Comparison of ENCODE assay signal across 9 mouse cellular contexts in genomic region chr11:100394353-100395074, GRCm38 (mm10). TPM values are rescaled to one million over a fixed set of nuclear protein-coding genes. Genes with fewer than 3 reads are reported as not detected.
DNase-seq lines count a peak whose midpoint lies in the region; ATAC-seq and TF ChIP-seq lines count a peak whose summit lies in the region.
"Had no signal": no experiment of that assay in that cellular context is flagged by ENCODE, and none has a peak within 500 bp of the region (broad histone marks: within the 10 kb centered on the region; RNA-seq: fewer than 3 reads in every experiment).

No protein-coding gene starts in this region.

- 0 out of 2 replicates have a peak overlapping the region, but pooled peaks have one; percentile 66 for H3K4me2 ChIP-seq in forebrain, embryonic 13.5 days
- H3K4me2 ChIP-seq in forebrain, embryonic 11.5 days (ENCODE audit: low read depth, low read length, severe bottlenecking): no peak overlapping the region
- peak overlapping the region; percentile 78 for H3K4me2 ChIP-seq in myocyte (ENCODE audit: low read depth)

- H3K36me3 ChIP-seq in forebrain, embryonic 13.5 days (ENCODE audit: poor library complexity, severe bottlenecking): no peaks in the 10 kb centered on the region
- no peaks in the 10 kb centered on the region for H3K36me3 ChIP-seq in forebrain, embryonic 11.5 days (ENCODE audit: control insufficient read depth, insufficient read depth, low read length)
- H3K36me3 ChIP-seq in myocyte (ENCODE audit: control insufficient read depth, insufficient read depth): no peaks in the 10 kb centered on the region

- no peak overlapping the region for H3K27ac ChIP-seq in forebrain, embryonic 13.5 days
- H3K27ac ChIP-seq in forebrain, embryonic 11.5 days (ENCODE audit: low read depth, low read length): no peak overlapping the region

- H3K4me3 ChIP-seq in forebrain, embryonic 13.5 days: no peak overlapping the region
- H3K4me3 ChIP-seq in forebrain, embryonic 11.5 days (ENCODE audit: low read depth, low read length): no peak overlapping the region
- peak overlapping the region; percentile 97 for H3K4me3 ChIP-seq in lung, adult 2 months (replicated peaks; ENCODE audit: extremely low read depth, low read depth, low read length)
- peak overlapping the region; percentile 77 for H3K4me3 ChIP-seq in myocyte

- no peak for TF ChIP-seq CTCF in lung, adult 2 months (IDR thresholded peaks at IDR 0.05; ENCODE audit: insufficient read depth, low read length)

- ATAC-seq in forebrain, embryonic 13.5 days: no peak
- ATAC-seq in forebrain, embryonic 11.5 days (replicated peaks; ENCODE audit: low FRiP score): no peak

- 78% methylated on average over 5 of the region's 5 CpGs for WGBS in forebrain, embryonic 13.5 days
- WGBS in forebrain, embryonic 11.5 days: 76% methylated on average over 5 of the region's 5 CpGs
- WGBS in lung, adult 2 months: 30% methylated on average over 5 of the region's 5 CpGs

- no peak for TF ChIP-seq POLR2A in lung, adult 2 months (IDR thresholded peaks at IDR 0.05; ENCODE audit: borderline replicate concordance, extremely low read depth, low read depth, low read length)
- TF ChIP-seq POLR2A in myocyte (IDR thresholded peaks at IDR 0.05; ENCODE audit: insufficient read length, low read depth): no peak

- peaks cover 25% of the 10 kb centered on the region for H3K27me3 ChIP-seq in forebrain, embryonic 13.5 days
- H3K27me3 ChIP-seq in forebrain, embryonic 11.5 days (ENCODE audit: control insufficient read depth, insufficient read depth, low read length): peaks cover 19% of the 10 kb centered on the region
- no peaks in the 10 kb centered on the region for H3K27me3 ChIP-seq in myocyte (ENCODE audit: control insufficient read depth, insufficient read depth, insufficient read length)

- H3K9ac ChIP-seq in forebrain, embryonic 13.5 days: no peak overlapping the region
- no peak overlapping the region for H3K9ac ChIP-seq in forebrain, embryonic 11.5 days (ENCODE audit: low read length)

- H3K79me2 ChIP-seq in myocyte (ENCODE audit: control insufficient read depth, insufficient read depth): peaks cover 69% of the 10 kb centered on the region

- peaks cover 28% of the 10 kb centered on the region for H3K4me1 ChIP-seq in forebrain, embryonic 13.5 days
- H3K4me1 ChIP-seq in forebrain, embryonic 11.5 days (replicated peaks; ENCODE audit: control insufficient read depth, insufficient read depth, low read length): peaks cover 3% of the 10 kb centered on the region; the same call in 1 of the 2 replicates
- H3K4me1 ChIP-seq in lung, adult 2 months (ENCODE audit: control insufficient read depth, insufficient read depth, low read length): peaks cover 51% of the 10 kb centered on the region

- H3ac ChIP-seq in myocyte (ENCODE audit: control insufficient read depth, insufficient read length): no peak overlapping the region

- no peak for DNase-seq in forebrain, embryonic 11.5 days (ENCODE audit: low spot score)
- no peak for DNase-seq in lung, adult 2 months
- DNase-seq in lung, postnatal 10 days: no peak
- DNase-seq in kidney, adult 8-10 months: peak; percentile 45 to 65
- no peak for DNase-seq in urinary bladder, postnatal 10 days (ENCODE audit: low spot score)
- DNase-seq in gastrocnemius, postnatal 10 days: no peak

- no peaks in the 10 kb centered on the region for H3K9me3 ChIP-seq in forebrain, embryonic 13.5 days (replicated peaks)
- no peaks in the 10 kb centered on the region for H3K9me3 ChIP-seq in forebrain, embryonic 11.5 days (ENCODE audit: control insufficient read depth, low read length)

TF ChIP-seq in myocyte, 11 proteins besides CTCF, POLR2A, EP300 and RAD21:
- TF ChIP-seq USF1 (IDR thresholded peaks at IDR 0.05; ENCODE audit: low read depth) (no peak), SRF (IDR thresholded peaks at IDR 0.05; ENCODE audit: control insufficient read depth, insufficient read length, low read depth) (no peak), MAX (IDR thresholded peaks at IDR 0.05; ENCODE audit: low read depth) (no peak), TCF3 (IDR thresholded peaks at IDR 0.05; ENCODE audit: insufficient read length, low read depth) (no peak), MYOD1 (IDR thresholded peaks at IDR 0.05; ENCODE audit: control insufficient read depth in 1 of 3, insufficient read length in 2 of 3, low read depth in 2 of 3) (no peak), CEBPB (IDR thresholded peaks at IDR 0.05; ENCODE audit: insufficient read depth, poor library complexity, severe bottlenecking) (no peak), MYOG (IDR thresholded peaks at IDR 0.05; ENCODE audit: control insufficient read depth in 1 of 3, insufficient read depth in 1 of 3, insufficient read length in 2 of 3, low read depth in 2 of 3) (no peak), REST (IDR thresholded peaks at IDR 0.05; ENCODE audit: insufficient read depth, insufficient read length) (no peak), E2F4 (IDR thresholded peaks at IDR 0.05; ENCODE audit: insufficient read depth) (no peak), TCF12 (IDR thresholded peaks at IDR 0.05; ENCODE audit: insufficient read depth, poor library complexity, severe bottlenecking) (no peak), POLR2AphosphoS2 (IDR thresholded peaks at IDR 0.05; ENCODE audit: insufficient read length, low read depth) (no peak)

RNA-seq across cellular contexts. Expression of gene Jup, which starts 3.0 kb away (rescaled TPM):
- polyA plus RNA-seq in forebrain, embryonic 13.5 days (2015; fragmentation: Nextera tagmentation; extraction: Ambion mirVana): 37.1 and 42.8 TPM in 2 replicates
- 33.3 and 35.5 TPM in 2 replicates for polyA plus RNA-seq in forebrain, embryonic 11.5 days (2014; fragmentation: Nextera tagmentation; extraction: Ambion mirVana)
- polyA plus RNA-seq in lung, adult 2 months (2012; rRNA removed): 631 and 728 TPM in 2 replicates
- polyA plus RNA-seq in myocyte (2012; fragmentation: generic; extraction: Trizol): 161 TPM
- 10 to 100 TPM; 81.4 to 90.0 TPM for total RNA-seq in gastrocnemius, postnatal 10 days (2021)

RNA-seq across cellular contexts. Expression of gene P3h4, which starts 20.1 kb away (rescaled TPM):
- polyA plus RNA-seq in forebrain, embryonic 13.5 days (2015; fragmentation: Nextera tagmentation; extraction: Ambion mirVana): 10.9 and 12.3 TPM in 2 replicates
- polyA plus RNA-seq in forebrain, embryonic 11.5 days (2014; fragmentation: Nextera tagmentation; extraction: Ambion mirVana): 17.8 and 18.9 TPM in 2 replicates
- polyA plus RNA-seq in lung, adult 2 months (2012; rRNA removed): 40.6 and 53.9 TPM in 2 replicates
- polyA plus RNA-seq in myocyte (2012; fragmentation: generic; extraction: Trizol): 115 TPM
- 10 to 100 TPM; 15.4 to 22.8 TPM for total RNA-seq in gastrocnemius, postnatal 10 days (2021)
- total RNA-seq: CH12.LX had no signal

RNA-seq across cellular contexts. Expression of gene Fkbp10, which starts 21.0 kb away (rescaled TPM):
- 15.5 and 16.3 TPM in 2 replicates for polyA plus RNA-seq in forebrain, embryonic 13.5 days (2015; fragmentation: Nextera tagmentation; extraction: Ambion mirVana)
- 36.6 and 41.2 TPM in 2 replicates for polyA plus RNA-seq in forebrain, embryonic 11.5 days (2014; fragmentation: Nextera tagmentation; extraction: Ambion mirVana)
- polyA plus RNA-seq in lung, adult 2 months (2012; rRNA removed): 41.5 and 42.5 TPM in 2 replicates
- polyA plus RNA-seq in myocyte (2012; fragmentation: generic; extraction: Trizol): 162 TPM
- 10 to 100 TPM; 46.6 to 65.6 TPM for total RNA-seq in gastrocnemius, postnatal 10 days (2021)

RNA-seq across cellular contexts. Expression of gene Hap1, which starts 38.6 kb away (rescaled TPM):
- 93.7 and 98.5 TPM in 2 replicates for polyA plus RNA-seq in forebrain, embryonic 13.5 days (2015; fragmentation: Nextera tagmentation; extraction: Ambion mirVana)
- polyA plus RNA-seq in forebrain, embryonic 11.5 days (2014; fragmentation: Nextera tagmentation; extraction: Ambion mirVana): 39.0 and 46.1 TPM in 2 replicates
- 9.3 and 14.3 TPM in 2 replicates for polyA plus RNA-seq in lung, adult 2 months (2012; rRNA removed)
- 1.0 TPM for polyA plus RNA-seq in myocyte (2012; fragmentation: generic; extraction: Trizol)
- total RNA-seq in gastrocnemius, postnatal 10 days (2021): 1 to 10 TPM in 1 of 2 experiments, under 1 TPM in 1; 0.73 to 1.3 TPM

RNA-seq across cellular contexts. Expression of gene Nt5c3b, which starts 47.1 kb away (rescaled TPM):
- 105 and 114 TPM in 2 replicates for polyA plus RNA-seq in forebrain, embryonic 13.5 days (2015; fragmentation: Nextera tagmentation; extraction: Ambion mirVana)
- 104 and 115 TPM in 2 replicates for polyA plus RNA-seq in forebrain, embryonic 11.5 days (2014; fragmentation: Nextera tagmentation; extraction: Ambion mirVana)
- 21.7 and 31.5 TPM in 2 replicates for polyA plus RNA-seq in lung, adult 2 months (2012; rRNA removed)
- polyA plus RNA-seq in myocyte (2012; fragmentation: generic; extraction: Trizol): 47.6 TPM
- total RNA-seq in gastrocnemius, postnatal 10 days (2021): 10 to 100 TPM; 19.3 to 24.4 TPM

Comparison
In these comparisons a context has a peak if more than half of its experiments do, and no peak if none do; other contexts are left out.
1. H3K4me3 ChIP-seq: peak in lung, adult 2 months (single experiment) and myocyte (single experiment); none in forebrain, embryonic 13.5 days (single experiment) and forebrain, embryonic 11.5 days (single experiment).
2. DNase-seq: peak in kidney, adult 8-10 months (2 of 2); none in forebrain, embryonic 11.5 days (single experiment), lung, adult 2 months (single experiment), lung, postnatal 10 days (single experiment), urinary bladder, postnatal 10 days (single experiment) and gastrocnemius, postnatal 10 days (single experiment).